Mouse (Mus musculus): ENCODE measurements around the gene Chchd1. TPM values are rescaled to one million over a fixed set of nuclear protein-coding genes. Genes with fewer than 3 reads are reported as not detected.

The Chchd1 gene
- polyA plus RNA-seq, 1 experiment from 2014 or later, result 150 TPM

DNA sequence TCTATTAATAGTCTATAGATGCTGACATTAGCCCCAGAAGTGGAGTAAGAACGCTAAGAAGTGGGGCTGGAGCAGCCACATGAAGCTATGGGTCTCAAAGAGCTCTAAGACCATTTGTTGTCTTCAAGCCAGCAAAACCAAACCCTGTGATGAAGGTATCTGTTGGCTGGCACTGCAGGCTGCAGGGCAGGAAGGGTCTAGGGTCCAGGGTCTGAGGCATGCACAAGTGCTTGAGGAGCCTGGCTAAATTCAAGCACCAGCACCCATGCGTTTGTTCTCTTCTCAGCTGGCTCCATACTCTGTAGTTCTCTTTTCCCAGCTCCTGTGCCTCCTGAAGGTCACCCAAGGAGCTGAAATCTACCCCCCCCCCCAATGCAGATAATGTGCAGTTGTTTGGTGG is 32.2 kb downstream of the Chchd1 start:
- Histone ChIP-seq H3K9me3 (ENCODE audit: control insufficient read depth) (no peaks in the 10 kb centered on the region), H3K27ac (ENCODE audit: low read depth, low read length) (no peak overlapping the region), H3K4me1 (replicated peaks; ENCODE audit: control insufficient read depth, insufficient read depth, low read length) (peaks cover 3% of the 10 kb centered on the region; the same call in 1 of the 2 replicates), H3K4me3 (ENCODE audit: low read depth, low read length) (no peak overlapping the region), H3K36me3 (ENCODE audit: control insufficient read depth, insufficient read depth) (peaks cover 46% of the 10 kb centered on the region), H3K27me3 (replicated peaks; ENCODE audit: control insufficient read depth, insufficient read depth, low read length) (no peaks in the 10 kb centered on the region), H3K9ac (ENCODE audit: low read depth, low read length) (no peak overlapping the region), H3K4me2 (replicated peaks; ENCODE audit: low read depth) (0 out of 2 replicates have a peak overlapping the region, but pooled peaks have one; percentile 94)
- no peak for TF ChIP-seq CTCF (IDR thresholded peaks at IDR 0.05; ENCODE audit: low read depth)
- no peak for ATAC-seq
- 52% methylated on average over 2 of the region's 2 CpGs for WGBS

DNA sequence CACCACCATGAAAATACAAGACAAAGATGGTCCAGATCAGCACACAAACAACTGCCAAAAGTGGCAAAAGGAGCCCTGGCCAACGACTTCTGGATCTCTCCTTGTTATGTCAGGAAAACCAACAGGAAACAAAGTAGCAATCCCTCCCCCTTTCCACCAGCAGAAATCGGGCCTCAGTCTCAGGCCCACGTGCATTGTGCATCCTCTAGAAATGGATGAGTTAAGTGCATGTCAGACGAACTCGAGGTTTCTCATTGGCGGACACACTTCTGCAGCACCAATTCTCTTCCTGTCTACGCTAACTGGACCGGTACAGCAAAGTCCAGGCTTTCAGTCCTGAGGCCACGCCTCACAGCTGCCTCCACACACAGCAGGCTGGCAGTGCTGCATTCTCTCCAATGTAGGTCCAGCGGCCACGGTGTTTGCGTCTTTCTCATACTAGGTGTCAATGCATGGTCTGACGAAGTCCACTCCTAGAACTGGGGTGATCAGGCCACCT is 33.1 kb downstream of the Chchd1 start:
- H3K4me3 ChIP-seq (ENCODE audit: low read depth, low read length), result no peak overlapping the region
- WGBS, result 68% methylated on average over 13 of the region's 13 CpGs
- H3K4me2 ChIP-seq (replicated peaks; ENCODE audit: low read depth), result no peak overlapping the region
- H3K9ac ChIP-seq (ENCODE audit: low read depth, low read length), result no peak overlapping the region
- no peak overlapping the region for H3K27ac ChIP-seq (ENCODE audit: low read depth, low read length)
- ATAC-seq, result no peak
- H3K27me3 ChIP-seq (replicated peaks; ENCODE audit: control insufficient read depth, insufficient read depth, low read length), result no peaks in the 10 kb centered on the region
- peaks cover 3% of the 10 kb centered on the region; the same call in 1 of the 2 replicates for H3K4me1 ChIP-seq (replicated peaks; ENCODE audit: control insufficient read depth, insufficient read depth, low read length)
- TF ChIP-seq CTCF (IDR thresholded peaks at IDR 0.05; ENCODE audit: low read depth), result no peak
- no peaks in the 10 kb centered on the region for H3K9me3 ChIP-seq (ENCODE audit: control insufficient read depth)
- H3K36me3 ChIP-seq (ENCODE audit: control insufficient read depth, insufficient read depth), result peaks cover 46% of the 10 kb centered on the region

DNA sequence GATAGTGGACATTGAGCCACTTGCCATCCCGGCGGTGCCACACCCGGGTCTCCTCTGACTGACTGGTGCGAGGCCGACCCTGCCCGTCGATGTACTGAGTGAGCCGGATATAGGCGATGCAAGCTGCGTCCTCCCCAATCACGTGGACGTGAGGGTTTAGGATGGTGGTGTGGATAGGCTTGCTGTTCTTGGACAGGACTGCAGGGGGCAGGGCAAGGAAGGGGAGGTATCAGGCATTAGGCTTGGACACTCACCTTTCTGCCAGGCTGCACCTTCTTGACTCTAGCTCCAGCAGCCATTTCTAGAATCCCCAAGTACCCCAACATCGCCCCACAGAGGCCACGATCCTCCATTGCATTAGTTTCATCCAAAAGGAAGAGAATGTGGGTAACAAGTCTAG is 34.5 kb downstream of the Chchd1 start:
- H3K4me1 ChIP-seq (replicated peaks; ENCODE audit: control insufficient read depth, insufficient read depth, low read length), result peaks cover 3% of the 10 kb centered on the region; the same call in 1 of the 2 replicates
- H3K9me3 ChIP-seq (ENCODE audit: control insufficient read depth), result no peaks in the 10 kb centered on the region
- H3K27me3 ChIP-seq (replicated peaks; ENCODE audit: control insufficient read depth, insufficient read depth, low read length), result no peaks in the 10 kb centered on the region
- no peak overlapping the region for H3K27ac ChIP-seq (ENCODE audit: low read depth, low read length)
- H3K4me2 ChIP-seq (replicated peaks; ENCODE audit: low read depth), result peak overlapping the region; percentile 27; the same call in 1 of the 2 replicates
- peak; percentile 87 for TF ChIP-seq CTCF (IDR thresholded peaks at IDR 0.05; ENCODE audit: low read depth)
- peak; percentile 57 for ATAC-seq
- H3K4me3 ChIP-seq (ENCODE audit: low read depth, low read length), result no peak overlapping the region
- H3K36me3 ChIP-seq (ENCODE audit: control insufficient read depth, insufficient read depth), result peaks cover 48% of the 10 kb centered on the region
- H3K9ac ChIP-seq (ENCODE audit: low read depth, low read length), result no peak overlapping the region
- WGBS, result 24% methylated on average over 14 of the region's 14 CpGs

DNA sequence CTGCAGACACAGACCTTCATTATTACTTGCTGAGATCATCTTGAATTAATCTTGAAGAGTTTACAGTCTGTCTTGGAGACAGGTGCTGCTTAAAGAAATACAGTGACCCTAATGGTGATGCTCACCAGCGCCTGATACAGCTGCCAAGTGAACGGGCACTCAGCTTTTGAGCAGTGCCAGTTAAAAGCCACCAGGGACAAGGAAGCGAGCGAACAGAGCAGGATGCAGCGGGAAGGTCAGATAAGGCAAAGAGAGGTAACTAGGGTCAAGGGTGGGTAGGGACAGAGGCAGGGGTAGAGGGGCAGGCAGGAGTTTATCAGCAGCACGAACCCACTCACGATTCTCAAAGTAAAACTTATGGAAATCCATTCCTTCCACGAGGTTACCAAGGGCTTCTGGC is 35.7 kb downstream of the Chchd1 start:
- H3K27ac ChIP-seq (ENCODE audit: low read depth, low read length), result no peak overlapping the region
- WGBS, result 81% methylated on average over 8 of the region's 8 CpGs
- ATAC-seq, result no peak

DNA sequence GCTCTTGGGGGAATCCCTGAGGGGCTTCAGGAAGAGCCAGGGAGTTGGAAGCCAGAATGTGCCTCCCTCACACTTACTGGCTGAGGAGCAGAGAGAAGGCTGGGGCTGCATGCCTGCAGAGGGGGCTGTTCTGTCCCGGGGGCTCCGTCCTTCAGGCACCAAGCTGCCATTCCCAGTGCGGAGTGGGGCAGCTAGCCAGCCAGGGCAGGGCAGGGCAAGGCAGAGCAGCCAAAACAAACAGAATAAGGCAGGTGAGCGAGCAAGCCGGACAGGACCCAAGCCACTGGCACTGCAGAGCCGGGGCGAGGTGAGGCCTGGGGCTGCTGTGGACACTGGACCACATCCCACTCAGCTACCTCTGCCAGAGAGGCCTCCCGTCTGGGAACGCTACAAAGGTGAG is 38.5 kb downstream of the Chchd1 start:
- Histone ChIP-seq H3K27me3 (replicated peaks; ENCODE audit: control insufficient read depth, insufficient read depth, low read length) (no peaks in the 10 kb centered on the region), H3K27ac (ENCODE audit: low read depth, low read length) (no peak overlapping the region), H3K36me3 (ENCODE audit: control insufficient read depth, insufficient read depth) (peaks cover 70% of the 10 kb centered on the region), H3K9me3 (ENCODE audit: control insufficient read depth) (no peaks in the 10 kb centered on the region), H3K9ac (ENCODE audit: low read depth, low read length) (no peak overlapping the region), H3K4me1 (replicated peaks; ENCODE audit: control insufficient read depth, insufficient read depth, low read length) (no peaks in the 10 kb centered on the region), H3K4me3 (ENCODE audit: low read depth, low read length) (no peak overlapping the region), H3K4me2 (replicated peaks; ENCODE audit: low read depth) (no peak overlapping the region)
- WGBS, result 77% methylated on average over 9 of the region's 9 CpGs
- no peak for ATAC-seq
- TF ChIP-seq CTCF (IDR thresholded peaks at IDR 0.05; ENCODE audit: low read depth), result no peak

More for the DNA sequence above, 35.7 kb downstream of the Chchd1 start:
- Histone ChIP-seq H3K9ac (ENCODE audit: low read depth, low read length) (no peak overlapping the region), H3K4me1 (replicated peaks; ENCODE audit: control insufficient read depth, insufficient read depth, low read length) (peaks cover under 1% of the 10 kb centered on the region; the same call in 1 of the 2 replicates), H3K4me3 (ENCODE audit: low read depth, low read length) (no peak overlapping the region), H3K9me3 (ENCODE audit: control insufficient read depth) (no peaks in the 10 kb centered on the region), H3K36me3 (ENCODE audit: control insufficient read depth, insufficient read depth) (peaks cover 53% of the 10 kb centered on the region), H3K4me2 (replicated peaks; ENCODE audit: low read depth) (no peak overlapping the region), H3K27me3 (replicated peaks; ENCODE audit: control insufficient read depth, insufficient read depth, low read length) (no peaks in the 10 kb centered on the region)
- TF ChIP-seq CTCF (IDR thresholded peaks at IDR 0.05; ENCODE audit: low read depth), result no peak

DNA sequence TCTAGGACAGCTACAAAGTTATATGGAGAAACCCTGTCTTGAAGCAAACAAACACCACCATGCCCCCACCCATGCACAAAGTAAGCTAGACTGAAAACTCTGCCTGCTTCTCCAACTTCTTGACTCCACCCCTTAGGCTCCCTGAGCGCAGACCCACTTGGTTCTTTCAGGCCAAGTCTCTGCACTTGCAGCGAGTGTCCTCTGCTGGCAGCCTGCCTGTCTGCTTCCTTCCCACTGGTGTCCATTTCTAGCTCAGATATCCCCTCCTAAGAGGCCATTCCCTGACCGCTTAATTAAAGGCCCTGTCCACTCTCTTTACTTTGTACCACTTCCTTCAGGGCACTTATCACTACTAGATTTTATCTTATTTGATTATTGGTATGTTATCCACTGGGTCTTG is 40.8 kb downstream of the Chchd1 start:
- Histone ChIP-seq H3K27me3 (replicated peaks; ENCODE audit: control insufficient read depth, insufficient read depth, low read length) (no peaks in the 10 kb centered on the region), H3K36me3 (ENCODE audit: control insufficient read depth, insufficient read depth) (peaks cover 65% of the 10 kb centered on the region), H3K4me2 (replicated peaks; ENCODE audit: low read depth) (no peak overlapping the region), H3K27ac (ENCODE audit: low read depth, low read length) (no peak overlapping the region), H3K4me3 (ENCODE audit: low read depth, low read length) (no peak overlapping the region), H3K9me3 (ENCODE audit: control insufficient read depth) (no peaks in the 10 kb centered on the region), H3K4me1 (replicated peaks; ENCODE audit: control insufficient read depth, insufficient read depth, low read length) (no peaks in the 10 kb centered on the region), H3K9ac (ENCODE audit: low read depth, low read length) (no peak overlapping the region)
- no peak for ATAC-seq
- 65% methylated on average over 3 of the region's 3 CpGs for WGBS
- TF ChIP-seq CTCF (IDR thresholded peaks at IDR 0.05; ENCODE audit: low read depth), result peak; percentile 36

All from intestine, postnatal 0 days (tissue).